Mouse (Mus musculus): ENCODE results near the gene Mgll. TPM values are rescaled to one million over a fixed set of nuclear protein-coding genes. Genes with fewer than 3 reads are reported as not detected.

The Mgll gene
- polyA plus RNA-seq, 1 experiment from 2014 or later: 2.4 TPM

- Histone ChIP-seq H3K4me2 (ENCODE audit: low read depth, severe bottlenecking) (no peak overlapping the region), H3K9ac (ENCODE audit: low read length) (no peak overlapping the region), H3K4me3 (ENCODE audit: low read depth, low read length) (no peak overlapping the region), H3K27ac (replicated peaks; ENCODE audit: low read depth, low read length) (no peak overlapping the region), H3K36me3 (ENCODE audit: control insufficient read depth, insufficient read depth, low read length) (no peaks in the 10 kb centered on the region), H3K4me1 (ENCODE audit: control insufficient read depth, insufficient read depth, low read length) (no peaks in the 10 kb centered on the region), H3K9me3 (ENCODE audit: control insufficient read depth, low read length) (no peaks in the 10 kb centered on the region), H3K27me3 (ENCODE audit: control insufficient read depth, insufficient read depth, low read length) (no peaks in the 10 kb centered on the region)
- WGBS: 55% methylated on average over 8 of the region's 8 CpGs
- DNase-seq (ENCODE audit: low spot score) (no peak), ATAC-seq (ENCODE audit: insufficient number of reproducible peaks, low FRiP score, low TSS enrichment, low read depth) (no peak; the same call in 1 of the 2 replicates)
Observed at GRCm38 (mm10) chr6:88778047-88778688, 54.0 kb downstream of the Mgll start.

GRCm38 (mm10) chr6:88779755-88780154 lies 55.5 kb downstream of the Mgll start:
- ATAC-seq (ENCODE audit: insufficient number of reproducible peaks, low FRiP score, low TSS enrichment, low read depth): no peak
- no peak overlapping the region for H3K4me3 ChIP-seq (ENCODE audit: low read depth, low read length)
- H3K36me3 ChIP-seq (ENCODE audit: control insufficient read depth, insufficient read depth, low read length): no peaks in the 10 kb centered on the region
- H3K9ac ChIP-seq (ENCODE audit: low read length): no peak overlapping the region
- H3K27me3 ChIP-seq (ENCODE audit: control insufficient read depth, insufficient read depth, low read length): no peaks in the 10 kb centered on the region
- no peaks in the 10 kb centered on the region for H3K9me3 ChIP-seq (ENCODE audit: control insufficient read depth, low read length)
- H3K4me1 ChIP-seq (ENCODE audit: control insufficient read depth, insufficient read depth, low read length): 0 out of 2 replicates have a peak, but pooled peaks cover 2% of the 10 kb centered on the region
- DNase-seq (ENCODE audit: low spot score): no peak
- no peak overlapping the region for H3K4me2 ChIP-seq (ENCODE audit: low read depth, severe bottlenecking)
- 88% methylated on average over 5 of the region's 5 CpGs for WGBS
- H3K27ac ChIP-seq (replicated peaks; ENCODE audit: low read depth, low read length): no peak overlapping the region

- no peak for ATAC-seq (ENCODE audit: insufficient number of reproducible peaks, low FRiP score, low TSS enrichment, low read depth)
Observed at GRCm38 (mm10) chr6:88781919-88782318, 57.7 kb downstream of the Mgll start.

GRCm38 (mm10) chr6:88782981-88783397 lies 58.8 kb downstream of the Mgll start:
- WGBS: 30% methylated on average over 4 of the region's 4 CpGs
- no peak for ATAC-seq (ENCODE audit: insufficient number of reproducible peaks, low FRiP score, low TSS enrichment, low read depth)
- no peak for DNase-seq (ENCODE audit: low spot score)
- H3K4me3 ChIP-seq (ENCODE audit: low read depth, low read length): no peak overlapping the region
- H3K27me3 ChIP-seq (ENCODE audit: control insufficient read depth, insufficient read depth, low read length): no peaks in the 10 kb centered on the region
- H3K27ac ChIP-seq (replicated peaks; ENCODE audit: low read depth, low read length): no peak overlapping the region
- H3K36me3 ChIP-seq (ENCODE audit: control insufficient read depth, insufficient read depth, low read length): no peaks in the 10 kb centered on the region
- H3K9ac ChIP-seq (ENCODE audit: low read length): no peak overlapping the region
- H3K4me1 ChIP-seq (ENCODE audit: control insufficient read depth, insufficient read depth, low read length): peaks cover 6% of the 10 kb centered on the region; the same call in 1 of the 2 replicates
- no peak overlapping the region for H3K4me2 ChIP-seq (ENCODE audit: low read depth, severe bottlenecking)
- H3K9me3 ChIP-seq (ENCODE audit: control insufficient read depth, low read length): no peaks in the 10 kb centered on the region

More at GRCm38 (mm10) chr6:88781919-88782318, 57.7 kb downstream of the Mgll start:
- 60% methylated on average over 4 of the region's 4 CpGs for WGBS
- H3K9me3 ChIP-seq (ENCODE audit: control insufficient read depth, low read length): no peaks in the 10 kb centered on the region
- H3K9ac ChIP-seq (ENCODE audit: low read length): no peak overlapping the region
- DNase-seq (ENCODE audit: low spot score): no peak
- H3K4me2 ChIP-seq (ENCODE audit: low read depth, severe bottlenecking): no peak overlapping the region
- H3K27ac ChIP-seq (replicated peaks; ENCODE audit: low read depth, low read length): no peak overlapping the region
- H3K4me1 ChIP-seq (ENCODE audit: control insufficient read depth, insufficient read depth, low read length): peaks cover 6% of the 10 kb centered on the region; the same call in 1 of the 2 replicates
- no peaks in the 10 kb centered on the region for H3K27me3 ChIP-seq (ENCODE audit: control insufficient read depth, insufficient read depth, low read length)
- H3K4me3 ChIP-seq (ENCODE audit: low read depth, low read length): no peak overlapping the region
- H3K36me3 ChIP-seq (ENCODE audit: control insufficient read depth, insufficient read depth, low read length): no peaks in the 10 kb centered on the region

GRCm38 (mm10) chr6:88784691-88785173 lies 60.5 kb downstream of the Mgll start:
- ATAC-seq (ENCODE audit: insufficient number of reproducible peaks, low FRiP score, low TSS enrichment, low read depth) (no peak), DNase-seq (ENCODE audit: low spot score) (no peak)
- Histone ChIP-seq H3K9me3 (ENCODE audit: control insufficient read depth, low read length) (no peaks in the 10 kb centered on the region), H3K9ac (ENCODE audit: low read length) (no peak overlapping the region), H3K27me3 (ENCODE audit: control insufficient read depth, insufficient read depth, low read length) (no peaks in the 10 kb centered on the region), H3K36me3 (ENCODE audit: control insufficient read depth, insufficient read depth, low read length) (no peaks in the 10 kb centered on the region), H3K4me1 (ENCODE audit: control insufficient read depth, insufficient read depth, low read length) (peaks cover 8% of the 10 kb centered on the region; the same call in 1 of the 2 replicates), H3K4me2 (ENCODE audit: low read depth, severe bottlenecking) (no peak overlapping the region), H3K4me3 (ENCODE audit: low read depth, low read length) (no peak overlapping the region), H3K27ac (replicated peaks; ENCODE audit: low read depth, low read length) (no peak overlapping the region)
- 55% methylated on average over 7 of the region's 7 CpGs for WGBS

GRCm38 (mm10) chr6:88785331-88785730 lies 61.1 kb downstream of the Mgll start:
- 67% methylated on average over 5 of the region's 5 CpGs for WGBS
- Histone ChIP-seq H3K4me1 (ENCODE audit: control insufficient read depth, insufficient read depth, low read length) (peaks cover 8% of the 10 kb centered on the region; the same call in 1 of the 2 replicates), H3K4me3 (ENCODE audit: low read depth, low read length) (no peak overlapping the region), H3K27me3 (ENCODE audit: control insufficient read depth, insufficient read depth, low read length) (no peaks in the 10 kb centered on the region), H3K9ac (ENCODE audit: low read length) (no peak overlapping the region), H3K9me3 (ENCODE audit: control insufficient read depth, low read length) (no peaks in the 10 kb centered on the region), H3K36me3 (ENCODE audit: control insufficient read depth, insufficient read depth, low read length) (no peaks in the 10 kb centered on the region), H3K4me2 (ENCODE audit: low read depth, severe bottlenecking) (no peak overlapping the region), H3K27ac (replicated peaks; ENCODE audit: low read depth, low read length) (no peak overlapping the region)
- DNase-seq (ENCODE audit: low spot score) (no peak), ATAC-seq (ENCODE audit: insufficient number of reproducible peaks, low FRiP score, low TSS enrichment, low read depth) (no peak)

- H3K4me1 ChIP-seq (ENCODE audit: control insufficient read depth, insufficient read depth, low read length): peaks cover 8% of the 10 kb centered on the region; the same call in 1 of the 2 replicates
- no peak overlapping the region for H3K27ac ChIP-seq (replicated peaks; ENCODE audit: low read depth, low read length)
- no peaks in the 10 kb centered on the region for H3K36me3 ChIP-seq (ENCODE audit: control insufficient read depth, insufficient read depth, low read length)
- DNase-seq (ENCODE audit: low spot score) (no peak), ATAC-seq (ENCODE audit: insufficient number of reproducible peaks, low FRiP score, low TSS enrichment, low read depth) (no peak)
- H3K4me2 ChIP-seq (ENCODE audit: low read depth, severe bottlenecking): no peak overlapping the region
- H3K4me3 ChIP-seq (ENCODE audit: low read depth, low read length): no peak overlapping the region
- 58% methylated on average over 10 of the region's 10 CpGs for WGBS
- no peaks in the 10 kb centered on the region for H3K9me3 ChIP-seq (ENCODE audit: control insufficient read depth, low read length)
- no peak overlapping the region for H3K9ac ChIP-seq (ENCODE audit: low read length)
- no peaks in the 10 kb centered on the region for H3K27me3 ChIP-seq (ENCODE audit: control insufficient read depth, insufficient read depth, low read length)
Observed at GRCm38 (mm10) chr6:88785781-88786542, 61.8 kb downstream of the Mgll start.

- Histone ChIP-seq H3K4me3 (ENCODE audit: low read depth, low read length) (no peak overlapping the region), H3K36me3 (ENCODE audit: control insufficient read depth, insufficient read depth, low read length) (no peaks in the 10 kb centered on the region), H3K9ac (ENCODE audit: low read length) (no peak overlapping the region), H3K27ac (replicated peaks; ENCODE audit: low read depth, low read length) (no peak overlapping the region), H3K4me1 (ENCODE audit: control insufficient read depth, insufficient read depth, low read length) (peaks cover 8% of the 10 kb centered on the region; the same call in 1 of the 2 replicates), H3K4me2 (ENCODE audit: low read depth, severe bottlenecking) (no peak overlapping the region), H3K27me3 (ENCODE audit: control insufficient read depth, insufficient read depth, low read length) (no peaks in the 10 kb centered on the region), H3K9me3 (ENCODE audit: control insufficient read depth, low read length) (no peaks in the 10 kb centered on the region)
- ATAC-seq (ENCODE audit: insufficient number of reproducible peaks, low FRiP score, low TSS enrichment, low read depth) (no peak), DNase-seq (ENCODE audit: low spot score) (no peak)
- 87% methylated on average over 15 of the region's 15 CpGs for WGBS
Observed at GRCm38 (mm10) chr6:88786732-88787445, 62.7 kb downstream of the Mgll start.
